Mouse (Mus musculus) CH12.LX (cell line): ENCODE measurements around the gene Gpr3. TPM values are rescaled to one million over a fixed set of nuclear protein-coding genes. Genes with fewer than 3 reads are reported as not detected.

Experiments
- DNase-seq: peaks from one replicate; pipeline ENCODE4 v3.0.0-alpha.2; 2013; ENCODE audit errors: extremely low read depth
- H3K27ac ChIP-seq: 2 replicates; pipeline ENCODE4 v1.5.1; 2012; ENCODE audit warnings: low read depth, mild to moderate bottlenecking, control low read depth, moderate library complexity; ENCODE audit not compliant: insufficient read depth
- H3K27me3 ChIP-seq: replicated peaks from 2 replicates; pipeline ENCODE3; 2012; ENCODE audit warnings: inconsistent platforms
- H3K36me3 ChIP-seq, 2 experiments: replicated peaks in 1 of 2; 2 replicates each; pipeline versions ENCODE3 to v1.6.1; 2012; ENCODE audit warnings: inconsistent platforms in 1 of 2, low read length in 1 of 2, mild to moderate bottlenecking in 1 of 2, mixed read lengths in 1 of 2, moderate library complexity in 1 of 2; ENCODE audit not compliant: control insufficient read depth in 1 of 2, insufficient read depth in 1 of 2
- H3K4me1 ChIP-seq, 2 experiments: 2 replicates each; pipeline ENCODE4 v1.6.1; 2012; ENCODE audit warnings: inconsistent platforms in 1 of 2, moderate library complexity in 1 of 2; ENCODE audit not compliant: insufficient read depth in 2 of 2, control insufficient read depth in 1 of 2
- H3K4me2 ChIP-seq: 2 replicates; pipeline ENCODE4 v1.6.1; 2012; ENCODE audit warnings: low read depth, mild to moderate bottlenecking, control low read depth; ENCODE audit not compliant: poor library complexity, insufficient read depth, severe bottlenecking
- H3K4me3 ChIP-seq, 3 experiments: fragments of 150-350 bp in 1 of 3; sonication (generic) in 1 of 3; replicated peaks in 1 of 3; 2 replicates each; pipeline versions ENCODE3 to v1.5.1; 2011 to 2012; ENCODE audit warnings: low read depth in 2 of 3, low read length in 2 of 3, mild to moderate bottlenecking in 2 of 3, moderate library complexity in 2 of 3, control low read depth in 1 of 3, improper control_type of control experiment in 1 of 3, inconsistent platforms in 1 of 3, mixed read lengths in 1 of 3; ENCODE audit not compliant: poor library complexity in 1 of 3
- H3K79me2 ChIP-seq: replicated peaks from 2 replicates; pipeline ENCODE4 v1.6.1; 2012; ENCODE audit warnings: mild to moderate bottlenecking, moderate library complexity; ENCODE audit not compliant: control insufficient read depth, poor library complexity, insufficient read depth, severe bottlenecking; ENCODE audit errors: extremely low read depth
- H3K9ac ChIP-seq: 2 replicates; pipeline ENCODE4 v1.6.1; 2012; ENCODE audit warnings: low read depth, mild to moderate bottlenecking, control low read depth, moderate library complexity; ENCODE audit not compliant: insufficient read depth
- H3K9me3 ChIP-seq: replicated peaks from 2 replicates; pipeline ENCODE3; 2012; ENCODE audit warnings: low read length, inconsistent platforms, mixed read lengths
- CTCF ChIP-seq, 2 experiments: IDR thresholded peaks in 1 of 2; conservative IDR thresholded peaks in 1 of 2; 2 replicates each; pipeline ENCODE4 v1.5.1; 2011 to 2012; ENCODE audit warnings: low read depth in 2 of 2, low read length in 2 of 2, improper control_type of control experiment in 1 of 2, inconsistent platforms in 1 of 2, mild to moderate bottlenecking in 1 of 2, moderate library complexity in 1 of 2
- ELF1 ChIP-seq: IDR thresholded peaks from 2 replicates; pipeline ENCODE4 v1.6.1; 2014; ENCODE audit warnings: low read depth, mild to moderate bottlenecking, inconsistent platforms, low read length, improper control_type of control experiment
- EP300 ChIP-seq: IDR thresholded peaks from 2 replicates; pipeline ENCODE4 v1.6.1; 2011; ENCODE audit warnings: low read length, improper control_type of control experiment
- ETS1 ChIP-seq: conservative IDR thresholded peaks from 2 replicates; pipeline ENCODE4 v1.6.1; 2012; ENCODE audit warnings: low read depth, mild to moderate bottlenecking, inconsistent platforms, low read length, improper control_type of control experiment, moderate library complexity
- GABPA ChIP-seq: IDR thresholded peaks from 2 replicates; pipeline ENCODE4 v1.6.1; 2012; ENCODE audit warnings: low read depth, low read length, improper control_type of control experiment, inconsistent platforms; ENCODE audit not compliant: insufficient replicate concordance
- IRF4 ChIP-seq: IDR thresholded peaks from 2 replicates; pipeline ENCODE4 v1.6.1; 2014; ENCODE audit warnings: low read depth, mild to moderate bottlenecking, inconsistent platforms, low read length, improper control_type of control experiment
- JUND ChIP-seq: conservative IDR thresholded peaks from 2 replicates; pipeline ENCODE4 v1.6.1; 2011; ENCODE audit warnings: low read depth, low read length, improper control_type of control experiment
- KAT2A ChIP-seq: IDR thresholded peaks from 2 replicates; pipeline ENCODE4 v1.6.1; 2012; ENCODE audit warnings: low read length, improper control_type of control experiment, inconsistent platforms; ENCODE audit not compliant: insufficient replicate concordance
- MAFK ChIP-seq: IDR thresholded peaks from 2 replicates; pipeline ENCODE4 v1.6.1; 2011; ENCODE audit warnings: low read length, improper control_type of control experiment; ENCODE audit not compliant: insufficient replicate concordance
- MAX ChIP-seq: IDR thresholded peaks from 2 replicates; pipeline ENCODE4 v1.6.1; 2011; ENCODE audit warnings: low read length, improper control_type of control experiment
- MEF2A ChIP-seq: IDR thresholded peaks from 2 replicates; pipeline ENCODE4 v1.6.1; 2014; ENCODE audit warnings: low read depth, mild to moderate bottlenecking, inconsistent platforms, low read length, improper control_type of control experiment, borderline replicate concordance
- MXI1 ChIP-seq: IDR thresholded peaks from 2 replicates; pipeline ENCODE4 v1.6.1; 2011; ENCODE audit warnings: mild to moderate bottlenecking, low read depth, low read length, improper control_type of control experiment
- MYC ChIP-seq: IDR thresholded peaks from 2 replicates; pipeline ENCODE4 v1.6.1; 2011; ENCODE audit warnings: low read depth, mild to moderate bottlenecking, improper control_type of control experiment, low read length
- NELFE ChIP-seq: IDR thresholded peaks from 2 replicates; pipeline ENCODE4 v1.6.1; 2011; ENCODE audit warnings: low read depth, low read length, improper control_type of control experiment
- NRF1 ChIP-seq: IDR thresholded peaks from 2 replicates; pipeline ENCODE4 v1.6.1; 2014; ENCODE audit warnings: low read depth, mild to moderate bottlenecking, inconsistent platforms, low read length, improper control_type of control experiment, moderate library complexity
- POLR2A ChIP-seq: IDR thresholded peaks from 2 replicates; pipeline ENCODE4 v1.6.1; 2011; ENCODE audit warnings: low read depth, mild to moderate bottlenecking, improper control_type of control experiment, low read length
- RAD21 ChIP-seq: IDR thresholded peaks from 2 replicates; pipeline ENCODE4 v1.6.1; 2011; ENCODE audit warnings: low read depth, mild to moderate bottlenecking, low read length, improper control_type of control experiment, moderate library complexity
- SIN3A ChIP-seq: IDR thresholded peaks from 2 replicates; pipeline ENCODE4 v1.6.1; 2012; ENCODE audit warnings: low read length, improper control_type of control experiment, inconsistent platforms
- TBP ChIP-seq: conservative IDR thresholded peaks from 2 replicates; pipeline ENCODE4 v1.6.1; 2011; ENCODE audit warnings: low read depth, low read length, improper control_type of control experiment
- TCF12 ChIP-seq: IDR thresholded peaks from 2 replicates; pipeline ENCODE4 v1.6.1; 2014; ENCODE audit warnings: low read depth, mild to moderate bottlenecking, inconsistent platforms, low read length, improper control_type of control experiment
- UBTF ChIP-seq: IDR thresholded peaks from 2 replicates; pipeline ENCODE4 v1.6.1; 2012; ENCODE audit warnings: low read depth, mild to moderate bottlenecking, inconsistent platforms, low read length, improper control_type of control experiment, moderate library complexity
- ZKSCAN1 ChIP-seq: IDR thresholded peaks from 2 replicates; pipeline ENCODE4 v1.6.1; 2012; ENCODE audit warnings: low read depth, inconsistent platforms, low read length, improper control_type of control experiment, borderline replicate concordance
- ZNF384 ChIP-seq: IDR thresholded peaks from 2 replicates; pipeline ENCODE4 v1.6.1; 2012; ENCODE audit warnings: low read depth, low read length, improper control_type of control experiment, inconsistent platforms
- dilution Hi-C: fragments of 300-500 bp; cut with MboI; formaldehyde crosslinking; loops from 2 replicates; pipeline ENCODE4 v1.14.3; 2020; ENCODE audit warnings: low sequenced_read_pairs; ENCODE audit not compliant: extremely low pct_unique_long_range_greater_than_20kb, extremely low pct_ligation_motif_present
- in situ Hi-C: fragments of 300-500 bp; cut with MboI; formaldehyde crosslinking; loops from 3 replicates; pipeline ENCODE4 v1.14.3; 2019; ENCODE audit warnings: low sequenced_read_pairs, low pct_ligation_motif_present, low pct_unique_long_range_greater_than_20kb, mixed read lengths
- polyA plus RNA-seq: library from polyadenylated mRNA; unstranded; fragments of >175 nt; gene quantifications from 2 replicates; pipeline ENCODE4 v1.2.1, GENCODE M21; 2012; ENCODE audit warnings: low read depth; ENCODE audit not compliant: insufficient read length
- total RNA-seq, 2 experiments: library from RNA; depleted of rRNA; stranded (reverse); fragments of 300-350 nt in 1 of 2; fragments of >200 nt in 1 of 2; gene quantifications; 2 replicates each; pipeline ENCODE4 v1.2.3; 2012 to 2014

Gene Gpr3
- total and polyA plus RNA-seq, 3 experiments = 0.11 to 0.13 TPM; not detected in 1

- H3K9ac ChIP-seq = peak overlapping the region; percentile 60
- H3K4me1 ChIP-seq = peaks cover 0 to 16% of the 10 kb centered on the region in 2 experiments; a peak in 2 of 4 replicates
- TF ChIP-seq UBTF (no peak), ELF1 (no peak)
- H3K27me3 ChIP-seq = peaks cover 63% of the 10 kb centered on the region
- no peaks in the 10 kb centered on the region for H3K36me3 ChIP-seq
- no peak overlapping the region for H3K27ac ChIP-seq
- H3K79me2 ChIP-seq = no peaks in the 10 kb centered on the region
- peaks cover 2% of the 10 kb centered on the region for H3K9me3 ChIP-seq
- dilution Hi-C loops (no loop called here), in situ Hi-C loops (no loop called here)
- no peak for DNase-seq
- peak overlapping the region; percentile 93 for H3K4me2 ChIP-seq
- peak overlapping the region in 2 of 3 experiments; percentile 20 to 64 for H3K4me3 ChIP-seq
Observed at GRCm38 (mm10) chr4:133241910-133242309, 29.6 kb upstream of the Gpr3 start.

- DNase-seq = peak; percentile 79
- Histone ChIP-seq H3K4me3 (peak overlapping the region; percentile 49 to 64 (median 50)), H3K36me3 (no peaks in the 10 kb centered on the region), H3K27me3 (peaks cover 57% of the 10 kb centered on the region), H3K27ac (no peak overlapping the region), H3K4me1 (peaks cover 3 to 22% of the 10 kb centered on the region in 2 experiments; a peak in 3 of 4 replicates), H3K9ac (peak overlapping the region; percentile 60), H3K4me2 (peak overlapping the region; percentile 93), H3K79me2 (no peaks in the 10 kb centered on the region), H3K9me3 (peaks cover 2% of the 10 kb centered on the region)
- no peak for TF ChIP-seq MYC
- no peak for TF ChIP-seq ZKSCAN1
- TF ChIP-seq NRF1 = peak; percentile 81
- TF ChIP-seq EP300 = no peak
- TF ChIP-seq JUND = no peak
- no peak for TF ChIP-seq MAFK
- TF ChIP-seq ELF1 = no peak
- TF ChIP-seq RAD21 = no peak
- no peak for TF ChIP-seq KAT2A
- peak; percentile 43; the same call in 1 of the 2 replicates for TF ChIP-seq TCF12
- peak; percentile 63 for TF ChIP-seq POLR2A
- no peak for TF ChIP-seq ZNF384
- TF ChIP-seq GABPA = no peak
- no peak for TF ChIP-seq SIN3A
- TF ChIP-seq CTCF (conservative IDR thresholded peaks at IDR 0.05 in 1 of 2, IDR thresholded peaks at IDR 0.05 in 1 of 2; ENCODE audit: low read depth in 2 of 2, low read length in 2 of 2) = peak in 1 of 2 experiments; percentile 44; a peak in 2 of 4 replicates
- TF ChIP-seq MEF2A = 0 out of 2 replicates have a peak, but pooled peaks have one; percentile 13
- no peak for TF ChIP-seq MAX
- TF ChIP-seq NELFE = 0 out of 2 replicates have a peak, but pooled peaks have one; percentile 54
- peak; percentile 48; the same call in 1 of the 2 replicates for TF ChIP-seq IRF4
- peak; percentile 59; the same call in 1 of the 2 replicates for TF ChIP-seq MXI1
- no peak for TF ChIP-seq ETS1
- no peak for TF ChIP-seq TBP
- in situ Hi-C loops = no loop called here
- dilution Hi-C loops = no loop called here
Observed at GRCm38 (mm10) chr4:133240934-133241908, 28.9 kb upstream of the Gpr3 start.
